Mouse (Mus musculus) heart, embryonic 16.5 days (tissue): ENCODE results near the gene Guk1. TPM values are rescaled to one million over a fixed set of nuclear protein-coding genes. Genes with fewer than 3 reads are reported as not detected.

Source experiments
- ATAC-seq: fragments of 200-750 bp; cut with Nextera tagmentation; replicated peaks from 2 replicates; pipeline ENCODE4 v1.8.0; 2017; ENCODE audit warnings: moderate number of reproducible peaks; ENCODE audit not compliant: insufficient read depth, low FRiP score; ENCODE audit errors: extremely low read depth
- H3K27ac ChIP-seq: fragments of 300-500 bp; sonication (generic); 2 replicates; pipeline ENCODE4 v1.5.1; 2014; ENCODE audit warnings: mild to moderate bottlenecking, low read length, control low read depth, moderate library complexity
- H3K27me3 ChIP-seq: fragments of 300-500 bp; sonication (generic); 2 replicates; pipeline ENCODE4 v1.6.1; 2014; ENCODE audit warnings: low read length, mixed read lengths; ENCODE audit not compliant: control insufficient read depth, insufficient read depth
- H3K36me3 ChIP-seq: fragments of 300-500 bp; sonication (generic); 2 replicates; pipeline ENCODE4 v1.6.1; 2014; ENCODE audit not compliant: control insufficient read depth, insufficient read depth
- H3K4me1 ChIP-seq: fragments of 300-500 bp; sonication (generic); 2 replicates; pipeline ENCODE4 v1.6.1; 2014; ENCODE audit warnings: low read length, mixed read lengths; ENCODE audit not compliant: control insufficient read depth, insufficient read depth
- H3K4me2 ChIP-seq: fragments of 300-500 bp; sonication (generic); 2 replicates; pipeline ENCODE4 v1.6.1; 2014; ENCODE audit warnings: low read depth, mild to moderate bottlenecking, control low read depth, low read length
- H3K4me3 ChIP-seq: fragments of 300-500 bp; sonication (generic); 2 replicates; pipeline ENCODE4 v1.5.1; 2014; ENCODE audit warnings: mild to moderate bottlenecking, control low read depth, low read length
- H3K9ac ChIP-seq: fragments of 300-500 bp; sonication (generic); 2 replicates; pipeline ENCODE4 v1.6.1; 2014; ENCODE audit warnings: low read length, control low read depth
- H3K9me3 ChIP-seq: fragments of 300-500 bp; sonication (generic); replicated peaks from 2 replicates; pipeline ENCODE4 v1.6.1; 2016; ENCODE audit warnings: low read length; ENCODE audit not compliant: control insufficient read depth
- WGBS: fragments of 180-500 bp; shearing (Covaris S2); extraction: QIAGEN DNeasy Blood & Tissue Kit; methylation state at CpG from one replicate; pipeline ENCODE4 v1.1.7; 2014; 5-methylcytosine and 5-hydroxymethylcytosine counted together
- polyA plus RNA-seq: library from polyadenylated mRNA; unstranded; fragments of >200 nt; fragmentation: Nextera tagmentation; extraction: Ambion mirVana; gene quantifications from 2 replicates; pipeline ENCODE4 v1.2.1, GENCODE M21; 2015

Guk1 gene
- polyA plus RNA-seq, 1 experiment from 2014 or later: 130 TPM

GRCm38 (mm10) chr11:59202081-59202995, 10.3 kb upstream of the Guk1 start, which contains the start of gene Mrpl55:
Gene Mrpl55, plus strand, starts transcription at chr11:59202486.
- H3K27me3 ChIP-seq: no peaks in the 10 kb centered on the region
- peak; percentile 90 for ATAC-seq
- under 1% methylated on average over 63 of the region's 63 CpGs for WGBS
- peak within 1 kb of the TSS; percentile 92 for H3K9ac ChIP-seq
- H3K4me1 ChIP-seq: peaks cover 11% of the 10 kb centered on the region
- H3K9me3 ChIP-seq: no peaks in the 10 kb centered on the region
- peaks cover 22% of the 10 kb centered on the region for H3K36me3 ChIP-seq
- H3K4me2 ChIP-seq: peak within 1 kb of the TSS; percentile 96
- peak within 1 kb of the TSS; percentile 85 for H3K4me3 ChIP-seq
- H3K27ac ChIP-seq: peak within 1 kb of the TSS; percentile 80

DNA sequence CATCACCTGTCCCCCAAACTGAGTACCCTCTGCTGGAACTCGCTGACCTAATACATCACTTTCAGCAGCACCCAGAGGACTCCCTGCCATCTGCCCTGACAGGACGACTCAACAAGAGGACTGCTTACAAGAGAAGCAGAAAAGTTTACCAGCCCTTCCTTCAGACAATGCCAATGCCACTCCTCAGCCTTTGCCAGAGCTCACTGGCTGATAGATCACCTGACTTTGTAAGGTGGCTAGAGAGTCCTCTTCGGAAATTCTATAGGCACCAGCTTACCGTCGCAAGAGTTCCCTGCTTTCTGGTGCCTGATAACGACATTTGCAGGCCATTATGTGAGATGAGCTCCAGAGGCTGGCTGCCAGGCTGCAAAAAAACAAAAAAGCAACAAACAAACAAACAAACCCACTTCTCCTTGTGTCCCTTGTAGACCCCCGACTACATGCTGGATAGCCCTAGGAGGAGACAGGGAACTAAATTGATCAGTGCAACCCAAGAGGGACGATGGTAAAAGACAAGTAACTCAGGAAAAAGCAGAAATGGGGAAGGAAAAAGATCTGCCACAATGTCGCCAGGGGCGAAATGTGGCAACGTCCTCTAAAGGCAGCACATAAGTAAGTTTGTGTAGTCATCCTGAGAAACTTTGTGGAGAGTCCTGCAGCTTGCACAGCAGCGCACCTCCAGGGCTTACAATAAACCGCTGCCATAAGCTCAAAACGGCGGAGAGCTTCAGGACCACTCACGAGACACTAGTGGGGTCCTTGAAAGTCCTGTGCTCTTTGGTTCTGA, 9.4 kb upstream of the Guk1 start:
- Histone ChIP-seq H3K4me2 (peak overlapping the region; percentile 96), H3K36me3 (peaks cover 19% of the 10 kb centered on the region), H3K27me3 (no peaks in the 10 kb centered on the region), H3K9me3 (no peaks in the 10 kb centered on the region), H3K9ac (peak overlapping the region; percentile 92), H3K4me1 (peaks cover 11% of the 10 kb centered on the region), H3K27ac (peak overlapping the region; percentile 80), H3K4me3 (peak overlapping the region; percentile 85)
- 26% methylated on average over 16 of the region's 16 CpGs for WGBS
- no peak for ATAC-seq

DNA sequence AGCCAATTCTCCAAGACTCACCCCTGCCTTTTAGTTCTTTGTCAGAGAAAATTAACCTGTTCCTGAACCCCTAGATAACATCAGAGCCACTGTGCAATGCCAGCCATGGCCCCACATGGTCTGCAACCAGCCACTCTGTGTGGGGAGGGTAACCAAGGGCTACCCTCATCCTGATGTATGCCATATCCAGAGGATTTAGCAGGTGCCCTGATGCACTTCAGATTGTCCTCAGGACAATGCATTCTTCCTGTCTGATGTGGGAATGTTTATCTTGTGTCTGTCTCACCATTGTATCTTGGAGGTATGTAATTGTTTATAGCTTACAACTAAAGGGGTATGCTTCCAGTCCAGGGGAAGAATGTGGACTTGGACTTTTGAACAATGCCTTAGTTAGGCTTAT, 4.2 kb upstream of the Guk1 start:
- Histone ChIP-seq H3K36me3 (peaks cover 5% of the 10 kb centered on the region), H3K9me3 (no peaks in the 10 kb centered on the region), H3K4me2 (no peak overlapping the region), H3K27me3 (no peaks in the 10 kb centered on the region), H3K27ac (no peak overlapping the region), H3K4me3 (no peak overlapping the region), H3K4me1 (peaks cover 4% of the 10 kb centered on the region), H3K9ac (no peak overlapping the region)
- ATAC-seq: no peak

DNA sequence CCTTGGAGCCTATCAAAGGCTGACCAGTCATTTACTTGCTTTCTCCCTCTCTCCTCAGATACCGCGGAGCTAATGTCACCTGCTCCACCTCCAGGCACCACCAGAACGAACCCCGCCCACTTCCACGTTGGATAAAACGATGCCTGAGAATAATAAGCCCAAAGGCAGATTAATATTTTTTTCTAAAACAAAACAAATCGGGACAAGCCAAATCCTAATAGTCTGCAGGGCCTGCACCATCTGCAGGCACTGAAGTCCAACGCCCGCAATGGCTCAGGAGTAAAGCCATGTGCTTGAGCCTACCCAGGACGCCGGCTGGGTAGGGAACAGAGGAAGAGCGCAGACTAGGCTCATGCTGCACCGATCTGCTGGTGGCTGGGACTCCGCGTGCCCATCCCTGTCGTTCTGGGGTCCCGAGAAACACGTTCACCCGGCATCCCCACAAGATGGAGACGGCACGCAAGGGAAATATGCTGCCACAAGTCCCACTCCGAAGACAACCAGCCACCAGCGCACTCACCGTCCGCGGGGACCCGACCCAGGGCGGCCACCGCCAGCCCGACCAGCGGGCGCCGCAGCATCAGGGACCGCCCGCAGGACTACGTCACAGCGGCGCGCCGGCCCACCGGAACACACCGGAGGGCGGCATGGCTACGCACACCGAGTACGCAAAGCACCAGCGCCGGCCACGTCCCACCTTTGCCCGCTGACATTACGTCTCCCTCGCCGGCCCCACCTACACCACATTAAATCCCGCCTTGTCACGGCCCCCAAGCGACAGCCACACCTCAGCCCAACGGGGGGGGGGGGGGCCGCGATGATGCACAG, 567 bp downstream of the Guk1 start:
- ATAC-seq: peak; percentile 96
- Histone ChIP-seq H3K27ac (peak overlapping the region; percentile 91), H3K36me3 (no peaks in the 10 kb centered on the region), H3K4me2 (peak overlapping the region; percentile 72), H3K27me3 (no peaks in the 10 kb centered on the region), H3K4me1 (peaks cover 6% of the 10 kb centered on the region), H3K9ac (peak overlapping the region; percentile 71), H3K9me3 (no peaks in the 10 kb centered on the region), H3K4me3 (peak overlapping the region; percentile 70)
- WGBS: under 1% methylated on average over 57 of the region's 59 CpGs

GRCm38 (mm10) chr11:59187706-59188105, 4.3 kb downstream of the Guk1 start:
- Histone ChIP-seq H3K4me1 (peaks cover 18% of the 10 kb centered on the region), H3K9ac (no peak overlapping the region), H3K36me3 (peaks cover 14% of the 10 kb centered on the region), H3K4me2 (no peak overlapping the region), H3K9me3 (no peaks in the 10 kb centered on the region), H3K27me3 (no peaks in the 10 kb centered on the region), H3K4me3 (no peak overlapping the region), H3K27ac (no peak overlapping the region)
- no peak for ATAC-seq
- WGBS: 75% methylated on average over 6 of the region's 6 CpGs

DNA sequence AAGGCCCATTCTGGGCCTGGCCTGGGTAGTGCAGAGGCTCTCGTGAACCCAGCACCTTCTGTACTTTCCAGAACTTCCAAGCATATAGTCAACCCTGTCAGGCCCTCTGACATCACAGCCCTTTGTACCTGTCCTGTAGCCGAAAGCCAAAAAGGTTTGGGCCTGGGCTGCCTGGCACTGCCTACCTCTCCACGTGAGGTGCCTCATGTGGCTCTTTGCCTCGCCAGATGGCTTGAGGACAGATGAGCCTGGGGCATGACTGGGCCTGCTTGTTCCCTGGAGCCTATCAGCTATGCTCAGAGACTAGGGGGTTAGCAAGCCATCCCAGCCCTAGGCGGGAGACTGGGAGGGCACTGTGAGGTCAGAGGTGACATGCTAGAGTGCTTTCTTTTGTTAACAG, 6.5 kb downstream of the Guk1 start:
- H3K9me3 ChIP-seq: no peaks in the 10 kb centered on the region
- H3K4me2 ChIP-seq: no peak overlapping the region
- WGBS: 88% methylated on average over 5 of the region's 5 CpGs
- no peak overlapping the region for H3K4me3 ChIP-seq
- H3K27ac ChIP-seq: no peak overlapping the region
- peaks cover 13% of the 10 kb centered on the region for H3K4me1 ChIP-seq
- no peak for ATAC-seq
- H3K27me3 ChIP-seq: no peaks in the 10 kb centered on the region
- no peak overlapping the region for H3K9ac ChIP-seq
- peaks cover 14% of the 10 kb centered on the region for H3K36me3 ChIP-seq

- peaks cover 20% of the 10 kb centered on the region for H3K4me1 ChIP-seq
- WGBS: 13% methylated on average over 3 of the region's 3 CpGs
- peak; percentile 71 for ATAC-seq
- H3K4me2 ChIP-seq: peak overlapping the region; percentile 31; the same call in 1 of the 2 replicates
- no peaks in the 10 kb centered on the region for H3K9me3 ChIP-seq
- peaks cover 14% of the 10 kb centered on the region for H3K36me3 ChIP-seq
- H3K4me3 ChIP-seq: no peak overlapping the region
- H3K9ac ChIP-seq: peak overlapping the region; percentile 26
- H3K27ac ChIP-seq: peak overlapping the region; percentile 81
- no peaks in the 10 kb centered on the region for H3K27me3 ChIP-seq
Observed at GRCm38 (mm10) chr11:59183821-59184220, 8.2 kb downstream of the Guk1 start.

GRCm38 (mm10) chr11:59182864-59183331, 9.1 kb downstream of the Guk1 start, which contains the start of gene Gjc2:
Gene Gjc2, minus strand, starts transcription at chr11:59183213.
- peak within 1 kb of the TSS; percentile 81 for H3K27ac ChIP-seq
- no peaks in the 10 kb centered on the region for H3K9me3 ChIP-seq
- ATAC-seq: peak; percentile 59
- peak within 1 kb of the TSS; percentile 26 for H3K9ac ChIP-seq
- peak within 1 kb of the TSS; percentile 31; the same call in 1 of the 2 replicates for H3K4me2 ChIP-seq
- 23% methylated on average over 3 of the region's 3 CpGs for WGBS
- peaks cover 14% of the 10 kb centered on the region for H3K36me3 ChIP-seq
- peaks cover 20% of the 10 kb centered on the region for H3K4me1 ChIP-seq
- peaks cover 3% of the 10 kb centered on the region for H3K27me3 ChIP-seq
- H3K4me3 ChIP-seq: no peak within 1 kb of the TSS
